Mouse (Mus musculus) CD4-positive helper T cell, adult 2 months (primary cell): ENCODE results near the gene Lgr5.

Source experiments
- DNase-seq: peaks from one replicate; pipeline ENCODE4 v3.0.0-alpha.2; 2012; ENCODE audit warnings: low read depth, missing footprints, low spot score

Gene Lgr5

GRCm38 (mm10) chr10:115587301-115587969 is at the start of gene Lgr5:
Gene Lgr5 (minus strand): TSS chr10:115587780.
- DNase-seq: no peak

- DNase-seq: no peak
Measured at GRCm38 (mm10) chr10:115626678-115627077, 39.1 kb upstream of the Lgr5 start.

GRCm38 (mm10) chr10:115624957-115625356 is 37.4 kb upstream of the Lgr5 start:
- DNase-seq: no peak

DNA sequence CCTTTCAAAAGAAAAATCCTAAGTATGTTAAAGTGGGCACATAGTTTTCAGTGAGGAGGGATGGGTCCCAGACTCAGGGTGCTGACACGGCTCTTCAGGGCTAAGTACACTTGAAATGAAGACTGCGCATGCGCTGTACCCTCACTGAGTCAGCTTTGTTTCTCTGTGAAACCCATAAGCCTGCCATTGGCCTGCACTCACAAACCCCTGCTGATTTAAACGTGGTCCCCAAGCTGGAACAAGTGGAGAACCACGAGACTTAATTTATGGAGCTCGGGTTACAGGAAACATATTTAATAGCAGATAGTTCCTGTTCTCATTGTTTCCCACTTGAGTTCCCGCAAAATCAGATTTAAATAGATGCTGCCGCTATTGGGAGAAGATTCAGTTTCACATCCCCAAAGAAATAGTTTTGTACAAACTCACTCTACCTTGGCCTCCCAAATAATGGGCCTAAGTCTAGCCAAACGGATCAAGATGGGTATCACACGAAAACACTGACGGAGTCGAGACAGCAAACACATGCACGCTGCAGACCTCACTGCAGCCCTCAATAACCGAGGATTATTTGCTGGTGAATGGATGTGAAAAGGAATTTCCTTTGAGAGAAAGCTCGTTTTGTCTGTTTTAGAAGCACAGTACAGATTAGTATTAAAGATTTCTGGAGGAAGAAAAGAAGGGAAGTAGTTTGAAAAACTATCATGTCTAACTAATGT is 36.5 kb upstream of the Lgr5 start:
- DNase-seq: no peak

DNA sequence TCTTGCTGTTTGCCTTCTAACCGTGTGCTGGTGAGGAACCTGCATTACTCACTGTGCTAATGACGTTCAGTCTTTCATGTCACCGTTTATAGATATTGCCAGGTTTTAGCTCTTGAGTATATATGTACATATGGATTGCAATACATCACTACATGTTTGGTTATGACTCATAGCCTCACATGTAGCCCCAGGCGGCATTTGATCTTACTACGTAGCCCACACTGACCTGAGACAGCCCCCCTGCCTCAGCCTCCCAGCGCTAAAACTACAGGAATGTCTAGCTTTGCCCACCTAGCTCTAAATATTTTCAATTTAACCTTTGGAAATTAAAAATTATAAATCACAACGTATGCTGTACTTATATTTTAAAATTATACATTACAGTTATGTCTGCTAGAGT is 35.9 kb upstream of the Lgr5 start:
- DNase-seq: no peak

DNA sequence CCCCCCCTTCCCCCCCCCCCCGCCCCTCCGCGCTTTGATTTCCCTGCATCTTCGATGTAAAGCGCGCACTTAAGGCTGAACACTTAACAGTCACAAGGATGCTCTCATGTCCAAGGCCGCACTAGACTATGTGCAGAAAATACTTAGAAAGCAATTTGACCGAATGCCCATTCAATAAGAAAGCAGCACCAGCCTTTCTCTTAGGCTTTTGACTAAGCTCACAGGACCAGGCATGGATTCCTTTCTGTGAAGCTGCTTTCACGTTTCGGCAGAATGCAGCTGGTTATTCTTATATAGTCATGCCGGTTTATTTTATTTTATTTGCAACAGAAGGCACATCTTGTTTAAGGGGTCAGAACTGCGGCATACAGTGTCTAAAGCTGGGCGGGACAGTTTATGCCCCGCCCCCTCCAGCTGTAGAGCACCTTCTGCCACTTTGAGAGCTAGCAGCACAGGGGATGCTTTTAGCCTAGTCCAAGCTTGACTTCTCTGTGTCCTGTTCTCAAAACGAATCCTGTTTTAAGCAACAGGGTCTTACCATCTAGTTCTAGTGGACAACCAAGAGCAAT is 30.8 kb upstream of the Lgr5 start:
- no peak for DNase-seq

- peak; percentile 25 for DNase-seq
Measured at GRCm38 (mm10) chr10:115617456-115618287, 30.1 kb upstream of the Lgr5 start.

GRCm38 (mm10) chr10:115595748-115596147 is 8.2 kb upstream of the Lgr5 start:
- no peak for DNase-seq

DNA sequence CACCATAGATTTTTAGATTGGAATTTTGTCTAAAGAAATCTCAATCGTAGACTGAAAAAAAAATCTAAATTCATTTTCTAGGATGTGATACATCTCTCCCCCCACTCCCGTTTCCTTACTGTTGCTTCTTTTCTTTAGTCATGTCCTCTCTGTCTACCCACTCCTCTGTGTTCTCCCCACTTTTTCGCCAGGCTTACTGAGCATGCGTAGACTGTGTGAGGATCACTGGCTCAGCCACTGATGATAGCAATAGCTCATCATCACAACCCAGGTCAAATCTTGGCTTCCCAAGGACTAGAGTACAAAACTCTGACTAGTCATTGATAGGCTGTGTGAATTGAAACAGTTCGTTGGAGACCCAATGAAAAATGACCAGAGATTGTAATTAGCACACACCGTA is 6.1 kb upstream of the Lgr5 start:
- no peak for DNase-seq

GRCm38 (mm10) chr10:115593221-115593620 is 5.6 kb upstream of the Lgr5 start:
- no peak for DNase-seq

DNA sequence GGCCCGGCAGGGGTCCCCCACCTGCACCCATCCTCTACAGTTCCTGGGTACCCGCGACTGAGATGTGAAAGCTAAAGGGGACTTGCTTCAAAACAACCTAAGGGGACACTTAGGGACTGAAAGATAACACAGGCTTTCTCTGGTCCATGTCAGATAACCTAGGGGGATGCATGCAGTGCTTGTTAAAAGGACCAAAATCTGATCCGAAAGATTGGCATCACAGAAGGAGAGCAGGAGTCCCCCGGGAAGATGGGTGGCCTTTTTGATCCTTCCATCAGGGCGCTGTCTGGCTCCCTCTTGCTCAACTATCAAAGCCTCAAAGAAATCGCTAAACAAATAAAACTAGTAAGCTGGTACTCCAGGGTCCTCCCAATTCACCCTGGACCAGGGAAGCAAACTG is 399 bp upstream of the Lgr5 start:
- no peak for DNase-seq

- DNase-seq: peak; percentile 11
Measured at GRCm38 (mm10) chr10:115586246-115587231, 1.0 kb downstream of the Lgr5 start.

DNA sequence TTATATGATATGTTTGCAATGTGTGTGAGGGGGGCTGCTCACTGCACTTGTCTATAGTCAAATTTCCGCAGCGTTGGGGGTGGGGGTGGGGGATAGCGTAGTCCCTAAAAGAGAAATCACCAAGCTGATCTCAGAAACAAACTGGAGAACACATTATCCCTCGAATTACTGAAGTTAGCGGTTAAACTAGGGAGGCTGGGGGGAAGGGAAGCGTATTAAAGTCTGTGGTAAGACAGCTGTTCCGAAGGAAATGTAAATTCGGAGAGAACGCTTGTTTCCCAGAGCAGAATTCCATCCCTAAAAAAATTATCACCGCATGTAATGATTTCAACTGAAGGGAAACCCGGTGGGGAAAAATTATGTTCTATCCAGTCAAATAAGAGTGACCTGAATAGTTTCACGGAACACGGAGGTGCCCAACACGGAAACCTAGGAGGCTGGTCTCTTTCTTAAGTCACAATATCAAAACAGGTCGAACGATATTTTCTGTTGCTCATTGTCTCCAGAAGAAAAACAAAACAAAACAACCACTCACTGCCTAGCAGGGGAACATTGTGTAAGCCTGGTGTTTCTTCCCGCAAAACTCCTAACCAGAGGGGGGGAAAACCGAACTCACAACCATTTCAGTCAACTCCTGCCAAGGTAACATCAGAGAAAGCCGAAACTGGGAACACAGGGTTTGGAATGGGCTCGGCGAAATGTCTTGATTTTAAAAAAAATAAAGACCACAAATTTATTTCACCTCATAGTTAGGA is 1.9 kb downstream of the Lgr5 start:
- DNase-seq: no peak

- DNase-seq: no peak
Measured at GRCm38 (mm10) chr10:115584656-115585055, 2.9 kb downstream of the Lgr5 start.

- no peak for DNase-seq
Measured at GRCm38 (mm10) chr10:115583071-115583470, 4.5 kb downstream of the Lgr5 start.

GRCm38 (mm10) chr10:115581971-115582370 is 5.6 kb downstream of the Lgr5 start:
- DNase-seq: no peak

DNA sequence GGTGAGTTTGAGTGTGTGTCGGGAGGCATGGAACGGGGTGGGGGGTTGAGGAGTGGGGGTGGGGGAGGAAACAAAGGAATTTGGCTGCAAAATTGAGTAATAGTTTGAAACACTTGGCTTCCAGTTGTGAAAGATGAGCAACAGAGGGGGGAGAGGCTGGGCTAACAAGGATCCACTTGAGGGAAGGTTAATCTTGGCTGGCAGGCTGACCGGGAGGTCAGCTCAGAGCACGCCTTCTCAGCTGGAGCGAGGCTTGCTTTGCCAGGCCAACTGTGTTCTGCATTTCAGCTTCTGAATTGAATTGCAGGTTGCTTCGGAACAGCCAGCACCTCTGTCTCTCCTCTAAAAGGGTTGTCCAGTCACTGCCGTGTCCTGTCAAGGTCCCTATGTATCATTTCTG is 8.1 kb downstream of the Lgr5 start:
- DNase-seq: no peak

DNA sequence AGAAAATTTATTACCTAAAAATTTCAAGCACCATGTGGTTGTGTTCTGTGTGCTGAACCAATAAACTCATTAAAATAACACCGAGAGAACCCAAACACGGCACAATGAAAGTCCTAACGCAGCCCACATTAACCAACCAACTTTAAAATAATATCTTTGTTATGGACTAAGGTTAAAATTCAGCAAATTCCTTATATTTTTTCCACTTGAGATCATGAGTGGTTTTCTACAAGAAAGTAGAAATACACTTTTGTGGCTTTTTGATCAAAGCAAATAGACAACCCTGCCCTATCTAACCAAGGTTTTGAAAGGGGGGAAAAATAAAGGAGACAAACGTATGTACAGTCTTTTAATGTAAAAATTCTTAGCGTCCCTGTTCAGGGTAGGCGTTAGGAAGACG is 8.5 kb downstream of the Lgr5 start:
- no peak for DNase-seq

GRCm38 (mm10) chr10:115571734-115572440 is 15.7 kb downstream of the Lgr5 start:
- no peak for DNase-seq

- DNase-seq: no peak
Measured at GRCm38 (mm10) chr10:115571317-115571716, 16.3 kb downstream of the Lgr5 start.
